Mouse (Mus musculus) right cerebral cortex, postnatal 4 days (tissue): ENCODE data around the gene Zfp524.
"Not testable (repeated sequence)": the region's sequence is repeated elsewhere in the genome, so short reads cannot be mapped to it uniquely, and the experiment has no call there.

Source experiments
- DNase-seq: peaks from one replicate; pipeline ENCODE4 v3.0.0-alpha.2; 2022

Gene Zfp524

GRCm38 (mm10) chr7:5014251-5015117 lies at the start of gene Zfp524, which contains the start of gene Fiz1:
Gene Zfp524 (plus strand): TSS chr7:5014415.
Gene Fiz1 (minus strand): TSS chr7:5014697.
- peak; percentile 95 for DNase-seq

DNA sequence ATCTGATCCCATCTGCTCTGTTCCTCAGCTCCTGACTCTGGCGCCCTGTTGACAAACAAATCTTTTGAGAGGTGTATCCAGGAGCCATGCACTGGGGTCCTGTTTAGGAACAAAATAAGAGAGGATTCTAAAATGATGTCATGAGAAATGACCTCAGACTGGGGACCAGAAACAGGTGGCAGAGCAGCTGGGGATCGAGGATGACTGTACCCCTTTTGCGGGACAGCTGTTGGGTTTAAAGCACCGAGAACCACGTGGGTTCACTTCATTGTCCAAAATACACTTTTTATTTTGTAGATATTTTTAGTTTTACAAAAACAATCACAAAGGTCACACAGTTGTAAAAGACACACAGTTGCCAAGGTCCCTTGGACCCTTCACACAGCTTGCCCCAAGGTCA lies 49.2 kb upstream of the Zfp524 start:
- DNase-seq = no peak

DNA sequence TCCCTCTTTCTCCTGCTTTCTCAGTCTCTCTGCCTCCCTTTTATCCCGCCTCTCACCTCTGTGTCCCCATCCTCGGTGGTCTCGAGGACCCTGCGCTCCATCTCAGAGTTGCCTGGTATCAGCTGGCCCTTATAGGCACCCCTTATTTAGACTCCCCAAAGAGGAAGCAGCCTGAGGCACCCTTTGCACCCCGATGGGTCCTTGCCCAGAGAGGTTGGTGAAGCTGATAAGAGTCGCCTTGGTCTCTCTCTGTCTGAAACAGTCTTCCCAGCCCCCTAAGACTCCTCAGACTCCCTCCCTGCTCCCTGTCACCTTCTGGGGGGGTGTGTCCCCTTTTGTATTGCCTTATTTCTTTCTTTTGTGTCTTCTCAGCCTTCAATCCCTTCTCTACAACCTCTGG lies 43.1 kb upstream of the Zfp524 start, which contains the start of gene Sbk3:
TSS of gene Sbk3 (minus strand) at position 101 of the 400 bp plus-strand sequence.
- DNase-seq = no peak

GRCm38 (mm10) chr7:4971710-4972109 lies 42.5 kb upstream of the Zfp524 start:
- DNase-seq = no peak

- DNase-seq = no peak
Measured at GRCm38 (mm10) chr7:4972321-4973047, 41.7 kb upstream of the Zfp524 start.

GRCm38 (mm10) chr7:4975455-4975854 lies 38.8 kb upstream of the Zfp524 start:
- no peak for DNase-seq

DNA sequence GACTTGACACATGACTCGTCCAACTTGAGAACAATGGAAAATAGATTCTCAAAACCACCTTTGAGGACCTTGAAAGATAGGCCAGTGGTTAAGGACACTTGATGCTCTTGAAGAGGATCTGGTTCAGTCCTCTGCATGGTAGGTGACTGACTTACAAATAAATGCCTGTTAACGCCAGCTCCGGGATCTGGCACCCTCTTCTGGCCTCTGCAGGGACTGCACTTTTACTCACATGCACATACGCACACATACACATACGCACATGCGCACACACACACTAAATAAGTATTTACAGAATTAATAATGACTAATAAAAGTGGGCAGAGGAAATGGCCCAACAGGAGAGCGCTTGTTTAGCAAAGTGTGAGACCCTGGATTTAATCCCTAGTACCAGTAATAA lies 37.4 kb upstream of the Zfp524 start:
- DNase-seq = no peak

DNA sequence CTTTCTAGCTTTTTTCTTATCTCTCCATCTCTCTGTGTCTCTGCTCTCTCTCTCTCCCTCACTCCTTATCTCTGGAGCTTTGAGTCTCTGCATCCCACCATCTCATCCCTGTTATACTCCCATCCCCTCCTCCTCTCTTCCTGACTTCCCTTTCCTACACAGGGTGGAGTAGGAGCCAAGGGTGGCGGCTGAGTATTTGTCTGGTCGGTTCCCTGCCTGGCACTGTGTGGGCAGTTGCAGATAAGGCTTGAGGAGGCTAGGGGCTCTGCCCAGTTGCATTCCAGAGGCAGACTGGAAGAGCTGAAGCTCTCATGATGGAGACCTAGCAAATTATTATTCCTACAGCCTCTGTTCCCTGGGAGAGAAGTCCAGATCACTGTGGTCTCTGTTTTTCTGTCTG lies 26.0 kb upstream of the Zfp524 start:
- no peak for DNase-seq

DNA sequence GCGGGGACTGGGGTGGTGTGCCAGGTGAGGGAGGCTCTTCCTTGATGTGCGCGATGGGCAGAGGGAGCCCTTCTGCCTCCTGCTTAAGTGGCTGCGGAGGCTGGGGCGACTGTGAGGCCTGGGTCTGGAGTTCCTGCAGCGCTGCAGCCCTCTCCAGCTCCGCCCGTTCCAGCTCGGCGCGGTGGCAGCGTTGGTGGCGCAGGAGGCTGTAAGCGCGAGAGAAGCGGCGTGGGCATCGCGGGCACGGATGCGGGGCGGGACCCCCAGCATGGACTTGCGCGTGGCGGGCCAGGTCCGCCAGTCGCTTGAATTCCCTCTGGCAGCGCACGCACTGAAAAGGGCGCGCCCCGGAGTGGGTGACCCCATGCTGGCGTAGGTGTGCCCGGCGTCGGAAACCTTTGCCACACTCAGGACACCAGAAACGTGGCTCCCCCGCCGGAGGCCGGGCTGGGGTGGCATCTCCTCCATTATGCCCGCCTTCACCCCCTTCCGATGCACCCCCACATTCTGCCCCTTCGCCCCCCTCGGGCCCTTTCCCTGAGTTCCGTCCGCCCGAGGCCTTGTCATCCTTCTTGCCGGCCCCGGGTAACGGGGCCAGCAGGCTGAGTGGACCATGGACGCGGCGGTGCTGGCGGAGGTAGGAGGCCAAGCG lies 20.7 kb upstream of the Zfp524 start:
- no peak for DNase-seq

DNA sequence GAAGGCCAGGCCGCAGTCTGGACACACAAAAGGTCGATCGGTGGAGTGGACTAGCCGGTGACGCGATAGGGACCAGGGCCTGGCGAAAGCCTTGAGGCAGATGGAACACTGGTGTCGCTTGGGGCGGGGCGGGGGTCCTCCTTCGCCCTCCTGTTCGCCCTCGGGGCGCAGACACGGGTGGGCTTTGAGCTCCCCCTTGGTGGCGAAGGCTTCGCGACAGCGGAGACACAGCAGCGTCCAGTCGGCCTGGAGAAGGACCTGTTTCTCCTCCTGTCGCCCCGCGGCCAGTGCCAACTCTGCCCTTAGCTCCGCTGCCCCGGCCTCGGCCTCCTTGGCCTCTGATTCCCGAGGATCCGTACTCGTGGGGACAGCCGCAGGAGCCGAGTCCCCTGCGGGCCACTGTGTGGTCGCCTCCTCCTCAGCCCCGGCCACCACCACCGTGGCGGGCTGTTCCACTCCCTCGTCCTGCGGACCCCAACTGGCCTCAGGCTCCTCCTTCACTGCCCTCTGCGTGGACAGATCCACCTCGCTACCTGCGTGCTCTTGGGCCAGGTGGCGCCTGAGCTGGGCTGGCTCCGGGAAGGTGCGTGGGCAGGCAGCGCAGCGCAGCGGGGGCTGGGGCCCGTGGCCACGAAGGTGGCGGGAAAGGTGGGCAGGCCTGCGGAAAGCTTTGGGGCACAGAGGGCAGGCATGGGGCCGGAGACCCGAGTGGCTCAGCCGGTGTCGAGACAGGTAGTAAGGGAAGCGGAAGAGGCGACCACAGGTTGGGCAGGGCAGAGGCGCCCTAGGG lies 20.0 kb upstream of the Zfp524 start:
- DNase-seq = no peak

- DNase-seq = no peak
Measured at GRCm38 (mm10) chr7:4995268-4996002, 18.8 kb upstream of the Zfp524 start.

GRCm38 (mm10) chr7:4996003-4996895 lies 18.0 kb upstream of the Zfp524 start, which contains the start of gene Zfp579:
Gene Zfp579 (minus strand): TSS chr7:4996158.
- peak; percentile 98 for DNase-seq

DNA sequence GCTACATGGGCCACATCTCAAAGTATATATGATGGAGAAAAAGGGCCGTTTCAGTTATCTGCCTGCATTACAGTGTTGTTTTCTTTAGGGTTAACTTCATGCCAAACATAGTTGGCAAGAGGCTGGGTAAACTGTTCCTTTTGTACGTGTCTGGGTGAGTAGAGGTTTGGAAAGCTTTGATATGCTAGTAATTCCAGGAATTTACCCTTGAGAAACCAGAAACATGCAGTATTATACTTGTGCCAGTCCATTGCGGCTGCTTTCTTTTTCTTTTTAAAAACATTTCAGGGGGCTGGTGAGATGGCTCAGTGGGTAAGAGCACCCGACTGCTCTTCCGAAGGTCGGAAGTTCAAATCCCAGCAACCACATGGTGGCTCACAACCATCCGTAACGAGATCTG lies 17.3 kb upstream of the Zfp524 start:
- DNase-seq = no peak

DNA sequence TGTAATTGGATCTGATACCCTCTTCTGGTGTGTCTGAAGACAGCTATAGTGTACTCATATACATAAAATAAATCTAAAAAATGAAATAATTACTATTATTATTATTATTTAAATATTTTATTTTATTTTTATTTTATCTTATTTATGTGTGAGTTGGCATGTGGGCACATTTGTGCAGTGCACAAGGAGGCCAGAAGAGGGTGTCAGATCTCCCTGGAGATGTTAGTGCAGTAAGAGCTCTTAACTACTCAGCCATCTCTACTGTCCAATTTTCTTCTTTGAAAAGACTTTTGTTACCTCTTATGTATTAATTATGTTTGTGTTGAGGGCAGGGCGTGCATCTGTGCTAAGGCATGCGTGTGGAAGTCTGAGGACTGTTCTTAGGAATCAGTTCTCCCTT lies 14.3 kb upstream of the Zfp524 start:
- no peak for DNase-seq

DNA sequence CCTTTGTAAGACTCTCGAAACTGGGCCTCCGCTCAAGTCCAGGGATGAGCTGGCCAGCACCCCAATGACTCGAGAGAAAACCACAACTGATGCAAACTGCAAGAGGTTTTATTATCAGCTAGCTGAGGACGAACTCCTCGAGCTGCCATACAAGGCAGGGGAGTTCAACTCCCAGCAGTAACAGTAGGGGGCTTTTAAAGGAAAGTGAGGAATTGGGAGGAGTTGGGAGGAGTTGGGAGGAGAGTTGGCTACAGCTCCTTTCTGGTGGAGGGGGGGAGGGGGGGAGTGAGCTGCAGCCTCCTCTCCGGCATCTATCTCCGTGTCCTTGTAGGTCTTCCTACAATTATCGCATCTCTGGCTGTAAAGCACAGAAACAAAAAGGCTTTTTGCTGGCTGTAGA lies 11.3 kb upstream of the Zfp524 start:
- DNase-seq = not testable (repeated sequence)

GRCm38 (mm10) chr7:5008229-5008628 lies 6.0 kb upstream of the Zfp524 start:
- DNase-seq = no peak

GRCm38 (mm10) chr7:5012681-5013513 lies 1.3 kb upstream of the Zfp524 start:
- no peak for DNase-seq

- DNase-seq = peak; percentile 95
Measured at GRCm38 (mm10) chr7:5015118-5016001, 1.1 kb downstream of the Zfp524 start, which contains the start of gene Gm44973. Gene Gm44973 (plus strand): TSS chr7:5015496.

DNA sequence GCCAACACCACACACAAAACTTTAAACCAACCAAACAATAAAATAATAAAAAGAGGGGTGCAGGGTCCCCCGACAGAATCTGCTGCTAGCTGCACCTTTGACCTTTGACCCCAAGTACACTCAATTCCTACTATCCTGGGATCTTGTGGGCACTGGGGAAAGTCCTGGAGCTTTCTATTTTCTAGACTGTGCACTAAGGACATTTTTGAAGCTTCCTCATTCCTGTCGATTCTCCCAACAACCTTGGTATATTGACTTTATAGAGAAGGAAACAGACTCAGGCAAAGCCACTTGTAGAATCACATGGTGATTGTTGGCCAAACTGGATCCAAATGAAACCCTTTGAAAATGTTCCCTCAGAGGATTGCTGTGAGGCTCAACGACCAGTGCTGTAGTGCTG lies 1.8 kb downstream of the Zfp524 start:
- no peak for DNase-seq
